Mouse (Mus musculus) small intestine, adult 2 months (tissue): ENCODE measurements around the gene Ngdn.

Experiments used
- CTCF ChIP-seq: fragments of 200-500 bp; IDR thresholded peaks from 2 replicates; pipeline ENCODE4 v1.5.1; 2012; ENCODE audit warnings: low read depth, mild to moderate bottlenecking, control low read depth, inconsistent platforms, low read length, moderate library complexity, mixed read lengths; ENCODE audit not compliant: insufficient replicate concordance, insufficient read length; ENCODE audit errors: extremely low read depth
- POLR2A ChIP-seq: fragments of 200-500 bp; IDR thresholded peaks from 2 replicates; pipeline ENCODE4 v1.6.1; 2012; ENCODE audit warnings: low read depth, mild to moderate bottlenecking, control low read depth, inconsistent platforms, low read length, moderate library complexity

DNA sequence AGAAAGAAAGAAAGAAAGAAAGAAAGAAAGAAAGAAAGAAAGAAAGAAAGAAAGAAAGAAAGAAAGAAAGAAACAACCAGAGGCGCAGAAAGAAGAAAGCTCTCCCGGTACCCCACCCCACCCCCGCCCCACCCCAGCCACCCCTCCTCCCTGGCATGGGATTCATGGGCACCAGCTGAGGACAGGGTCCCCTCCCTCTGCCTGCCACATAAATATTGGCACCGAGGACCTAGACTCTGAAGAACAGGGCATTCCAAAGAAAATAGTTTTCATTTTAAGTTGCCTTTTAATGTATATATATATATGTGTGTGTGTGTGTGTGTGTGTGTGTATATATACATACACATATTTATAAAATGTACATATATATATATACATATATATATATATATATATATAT, 37.8 kb downstream of the Ngdn start:
- TF ChIP-seq CTCF (no peak), POLR2A (no peak)
